Mouse (Mus musculus) ZHBTc4 (cell line): Measurements from ENCODE around the gene Ncoa3.

Source experiments
- DNase-seq: peaks from one replicate; pipeline ENCODE4 v3.0.0-alpha.2; 2011; ENCODE audit warnings: low read depth, low spot score

Ncoa3 gene

DNA sequence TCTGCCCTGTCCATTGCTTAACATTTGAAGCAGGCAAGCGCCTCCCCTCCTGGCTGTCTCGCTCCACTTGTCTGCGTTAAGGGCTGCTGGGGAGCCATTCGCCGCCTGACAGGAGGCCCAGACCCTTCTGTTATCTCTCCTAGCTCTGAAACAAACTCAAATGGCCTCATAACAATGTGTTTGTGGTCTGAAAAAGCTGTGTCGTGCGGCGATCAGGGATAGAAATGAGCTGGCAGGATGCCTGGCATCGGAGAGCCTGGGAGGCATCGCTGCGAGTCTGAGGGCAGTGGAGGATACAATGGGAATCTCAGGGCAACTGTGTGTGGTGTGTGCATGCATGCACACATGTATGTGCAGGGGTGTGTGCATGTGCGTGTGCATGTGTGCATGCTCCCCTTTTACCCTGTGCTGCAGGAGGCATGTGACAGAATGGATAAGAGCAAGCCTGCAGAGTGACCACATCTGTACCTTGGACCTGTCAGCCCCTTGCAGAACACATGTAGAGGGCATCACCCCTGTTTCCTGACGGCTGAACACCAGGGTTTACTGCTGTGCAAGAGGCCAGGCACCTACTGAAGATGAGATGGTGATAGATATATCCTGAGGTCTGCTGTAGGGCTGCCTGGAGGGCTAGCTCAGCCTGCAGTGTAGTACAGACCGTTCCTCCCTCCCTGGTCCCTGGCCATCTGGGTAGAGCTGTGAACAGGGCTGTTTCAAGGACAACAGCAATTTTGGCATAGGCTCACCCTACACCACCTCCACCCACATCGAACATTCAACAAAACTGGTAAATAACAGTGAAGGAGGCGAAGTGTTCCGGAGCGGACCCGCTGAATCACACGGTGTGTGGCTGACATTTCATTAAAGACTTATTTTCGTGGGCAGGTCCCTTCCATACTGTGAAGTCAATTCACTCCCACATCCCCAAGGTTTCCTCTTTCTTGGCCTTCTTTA is 108.2 kb downstream of the Ncoa3 start:
- no peak for DNase-seq

DNA sequence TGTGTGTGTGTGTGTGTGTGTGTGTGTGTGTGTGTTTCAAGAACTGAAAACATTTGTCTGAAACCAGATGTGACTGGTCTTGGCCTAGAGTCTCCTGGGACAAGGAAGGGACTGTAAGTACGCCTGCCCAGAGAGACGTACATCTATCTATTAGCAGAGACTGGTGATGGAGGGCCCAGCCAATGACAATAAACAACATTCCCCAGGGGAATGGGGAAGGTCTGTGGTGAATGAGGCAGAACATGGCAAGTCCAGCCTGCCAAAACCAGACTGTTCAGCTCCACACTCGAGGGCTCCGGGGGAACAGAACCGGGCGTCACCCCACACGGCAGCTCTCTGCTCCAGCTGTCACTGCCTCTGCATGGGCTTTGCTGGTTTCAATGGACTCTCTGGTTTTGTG is 110.5 kb downstream of the Ncoa3 start:
- DNase-seq, result no peak

DNA sequence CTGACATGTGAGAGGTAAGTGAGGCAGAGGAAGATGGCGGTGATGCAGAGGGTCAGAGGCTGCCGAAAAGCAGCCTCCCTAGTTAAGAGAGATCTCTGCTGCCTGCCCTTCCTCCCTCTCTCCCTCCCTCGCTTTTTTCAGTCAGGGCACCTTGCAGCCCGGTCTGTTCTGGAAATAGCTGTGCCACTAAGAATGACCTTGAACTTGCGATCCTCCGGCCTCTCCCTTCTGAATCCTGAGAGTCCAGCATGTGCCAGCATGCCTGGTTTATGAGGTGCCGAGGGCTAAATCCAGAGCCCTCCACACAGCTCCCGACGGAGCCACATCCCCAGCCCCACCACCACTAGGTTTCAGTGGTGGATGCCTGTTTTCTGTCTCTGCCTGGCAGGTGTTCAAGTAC is 113.5 kb downstream of the Ncoa3 start:
- peak; percentile 25 for DNase-seq

DNA sequence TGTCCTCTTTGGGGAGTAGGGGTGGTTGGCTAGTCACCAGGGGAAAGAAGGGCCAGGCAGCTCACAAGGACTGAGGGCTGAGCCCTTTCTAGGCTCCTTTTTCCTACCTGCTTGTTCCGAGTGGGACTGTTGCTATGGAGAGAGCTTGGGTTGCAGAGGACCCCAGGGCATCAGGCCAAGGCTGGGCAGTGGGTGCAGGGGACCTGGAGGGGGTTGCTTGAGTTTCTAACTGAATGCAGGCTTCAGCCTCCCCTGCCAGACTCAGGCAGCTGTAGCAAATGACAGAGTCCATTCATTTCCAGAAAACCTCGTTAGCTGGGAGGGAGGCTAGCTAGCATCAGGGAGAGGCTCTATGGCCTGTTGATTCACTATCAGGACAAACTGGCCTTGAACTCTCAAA is 114.2 kb downstream of the Ncoa3 start:
- DNase-seq, result no peak

DNA sequence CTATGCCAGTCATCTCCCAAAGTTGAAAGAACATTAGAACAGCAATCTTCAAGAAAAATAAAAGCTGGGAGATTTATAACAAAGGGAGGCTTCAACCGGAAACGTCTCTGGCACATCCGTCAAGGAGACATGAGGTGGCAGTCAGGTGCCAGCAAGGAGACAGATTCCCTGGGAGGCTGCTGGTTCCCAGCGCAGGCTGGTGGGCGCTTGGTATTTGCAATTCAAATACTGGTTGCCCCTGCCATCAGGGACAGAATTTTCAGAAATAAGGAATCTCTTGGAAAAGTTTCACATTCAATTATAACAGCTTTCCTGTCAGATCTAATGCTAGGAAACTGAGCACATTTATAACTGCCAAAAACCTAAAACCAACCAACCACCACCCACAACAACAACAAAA is 115.5 kb downstream of the Ncoa3 start:
- DNase-seq, result no peak

DNA sequence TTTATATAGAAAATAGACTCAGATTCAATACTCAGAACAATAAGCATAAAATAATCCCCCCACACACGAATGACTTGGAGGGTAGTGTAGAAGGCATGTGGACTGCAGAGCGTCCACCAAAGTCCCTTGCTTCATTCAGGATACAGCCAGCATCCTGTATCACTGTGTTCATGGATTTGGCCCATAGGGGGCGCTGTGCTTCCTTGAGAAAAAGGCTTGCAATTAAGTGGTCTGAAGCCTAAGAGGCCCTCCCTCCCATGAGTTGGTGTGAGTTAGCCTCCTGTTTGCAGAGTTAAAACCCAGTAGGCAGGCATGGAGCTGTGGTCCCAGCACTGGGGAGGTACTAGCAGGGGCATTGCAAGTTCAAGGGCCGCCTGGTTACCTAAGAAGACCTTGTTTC is 115.9 kb downstream of the Ncoa3 start:
- DNase-seq, result peak; percentile 87

DNA sequence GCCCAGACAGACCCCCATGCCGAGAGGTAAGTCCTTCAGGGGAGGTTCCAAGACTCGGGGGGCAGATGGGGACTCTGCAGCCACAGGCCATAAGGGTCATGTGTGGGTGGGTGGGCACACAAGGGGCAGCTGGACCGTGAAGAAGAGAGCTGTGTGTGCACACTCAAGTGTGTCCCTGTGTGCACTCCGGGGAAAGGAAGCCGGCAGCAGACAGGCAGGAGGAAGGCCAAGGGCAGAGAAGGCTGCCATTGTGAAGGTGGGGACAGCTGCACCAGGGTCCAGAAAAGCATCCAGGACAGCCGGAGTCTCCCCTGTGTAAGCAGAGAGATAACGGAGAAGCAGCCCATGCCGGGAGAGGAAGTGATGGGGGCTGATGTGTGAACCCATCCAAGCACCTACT is 118.3 kb downstream of the Ncoa3 start:
- no peak for DNase-seq

DNA sequence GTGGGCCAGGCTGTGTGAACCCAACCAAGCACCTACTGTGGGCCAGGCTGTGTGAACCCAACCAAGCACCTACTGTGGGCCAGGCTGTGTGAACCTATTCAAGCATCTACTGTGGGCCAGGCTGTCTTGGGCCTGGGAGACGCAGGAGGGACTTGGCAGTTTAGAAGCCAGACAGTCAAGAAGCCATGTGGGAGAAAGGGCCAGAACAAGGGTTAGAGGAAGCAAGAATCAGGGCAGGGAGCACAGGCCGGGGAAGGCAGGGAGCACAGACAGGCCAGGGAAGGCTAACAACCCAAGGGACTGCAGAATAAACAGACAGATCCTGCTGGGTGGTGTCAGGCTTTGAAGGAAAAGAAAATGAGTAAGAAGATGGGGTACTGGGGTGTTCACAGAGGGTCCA is 118.8 kb downstream of the Ncoa3 start:
- no peak for DNase-seq

DNA sequence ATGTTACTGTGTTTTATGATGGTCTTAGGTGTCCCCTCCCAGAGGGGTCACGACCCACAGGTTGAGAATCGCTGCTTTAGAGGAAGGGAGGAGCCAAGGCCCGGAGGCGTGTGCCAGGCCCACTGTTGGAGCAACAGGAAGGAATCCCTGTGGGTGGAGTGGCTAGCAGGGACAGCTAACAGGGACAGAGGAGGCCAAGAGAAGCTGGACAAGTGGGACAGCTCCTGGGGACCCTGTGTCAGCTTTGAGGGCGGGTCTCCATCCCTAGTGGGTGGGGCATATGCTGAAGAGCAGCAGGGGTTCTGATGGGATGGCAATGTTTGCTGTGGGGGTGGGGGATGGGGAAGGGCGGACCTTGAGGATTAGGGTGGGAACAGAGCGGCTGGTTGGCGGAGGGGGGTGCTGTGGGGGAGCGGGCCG is 119.4 kb downstream of the Ncoa3 start:
- peak; percentile 60 for DNase-seq

DNA sequence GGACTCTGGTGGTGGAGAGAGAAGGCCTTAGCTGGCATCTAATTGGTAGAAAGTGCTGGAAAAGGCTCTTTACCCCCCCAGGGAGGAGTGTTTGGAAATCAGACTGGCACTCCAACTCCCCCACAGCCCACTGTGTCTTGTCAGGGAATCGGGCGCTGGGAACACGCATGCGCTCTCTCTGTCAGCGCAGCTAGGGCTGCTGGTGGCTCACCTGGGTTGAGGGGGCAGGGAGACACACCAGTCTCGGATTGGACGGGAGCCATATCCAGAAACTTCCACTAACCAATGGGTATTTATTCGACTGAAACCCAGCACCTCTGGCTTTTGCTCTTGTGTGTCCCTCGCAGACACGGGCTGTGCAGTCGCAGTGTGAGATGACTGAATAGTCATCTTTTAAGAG is 120.5 kb downstream of the Ncoa3 start:
- DNase-seq, result no peak

DNA sequence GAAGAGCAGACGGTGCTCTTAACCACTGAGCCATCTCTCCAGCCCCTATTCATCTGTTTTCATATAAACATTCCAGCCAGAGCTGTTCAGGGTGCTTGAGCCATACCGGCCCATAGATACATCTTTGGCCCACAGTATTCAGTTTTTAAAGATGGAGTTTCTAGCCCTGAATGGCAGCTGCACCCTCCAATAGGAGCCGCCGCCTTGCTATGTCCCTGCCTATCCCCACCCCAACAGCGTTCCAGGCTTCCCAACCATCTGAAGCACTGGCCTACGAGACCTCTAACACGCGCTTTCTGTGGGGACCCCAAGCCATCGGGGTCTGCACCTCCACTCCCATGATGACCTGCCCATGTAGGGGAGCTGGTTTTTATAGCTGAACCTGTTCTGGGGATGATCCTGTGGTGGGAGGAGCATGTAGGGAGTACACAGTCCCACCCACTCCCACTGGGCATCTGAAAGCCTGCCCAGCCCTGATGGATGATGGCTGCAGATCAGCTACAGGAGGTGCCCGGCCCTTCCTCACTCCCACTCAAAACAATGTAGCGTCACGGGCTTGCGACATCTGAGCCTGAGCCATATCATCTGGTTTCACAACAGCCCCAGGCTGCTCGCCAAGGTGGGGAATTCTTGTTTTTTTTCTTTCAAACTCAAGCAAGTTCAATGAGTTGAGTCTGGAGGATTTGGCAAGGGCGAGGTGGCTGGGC is 123.3 kb downstream of the Ncoa3 start:
- peak; percentile 74 for DNase-seq

DNA sequence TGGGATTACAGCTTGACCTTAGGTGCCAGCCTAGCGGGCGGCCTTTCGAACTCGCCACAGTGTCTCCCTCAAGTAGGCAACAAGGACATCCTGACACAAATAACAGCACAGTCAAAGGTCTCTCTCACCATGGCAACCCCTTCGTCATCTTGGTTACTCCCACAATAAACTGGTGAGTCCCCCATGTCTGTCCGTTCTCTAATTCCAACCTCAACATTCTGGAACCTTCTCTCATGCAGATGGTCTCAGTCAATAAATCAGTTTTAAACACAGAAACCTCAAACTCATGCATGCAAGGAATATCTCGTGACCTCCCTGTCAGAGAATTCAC is 123.8 kb downstream of the Ncoa3 start:
- DNase-seq, result no peak

DNA sequence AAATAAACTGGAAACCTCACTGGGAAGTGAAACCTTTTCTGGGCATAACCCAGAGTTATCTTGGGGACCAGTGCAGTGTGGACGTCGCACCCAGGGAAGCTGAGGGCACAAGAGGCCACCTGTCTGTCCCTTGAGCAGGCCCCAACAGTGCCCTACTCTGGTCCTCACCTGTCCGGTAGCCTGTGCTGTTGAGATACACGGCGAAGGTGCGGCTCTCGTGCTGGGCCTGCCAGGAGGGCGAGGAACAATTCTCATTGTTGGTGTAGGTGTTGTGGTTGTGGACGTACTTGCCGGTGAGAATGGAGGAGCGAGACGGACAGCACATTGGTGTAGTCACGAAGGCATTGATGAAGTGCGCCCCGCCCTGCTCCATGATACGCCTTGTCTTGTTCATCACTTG is 124.3 kb downstream of the Ncoa3 start:
- no peak for DNase-seq

DNA sequence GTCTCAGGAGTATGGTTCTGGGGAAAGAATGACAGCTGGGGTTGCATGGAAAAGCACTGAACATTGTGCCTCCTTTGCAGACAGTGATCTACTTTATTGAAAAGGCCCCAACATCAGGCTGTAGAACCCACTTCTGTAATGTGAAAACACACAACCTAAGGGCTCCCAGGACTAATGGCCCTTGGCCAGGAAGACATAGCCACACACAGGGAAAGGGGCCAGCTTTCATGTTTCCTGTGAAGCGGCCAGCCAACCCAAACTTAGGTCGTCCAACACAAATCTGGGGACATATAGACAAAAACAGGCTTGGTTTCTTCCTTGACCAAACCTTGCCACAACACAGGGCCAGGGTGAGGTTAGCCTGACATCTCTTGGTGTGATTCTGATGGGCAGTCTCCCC is 127.6 kb downstream of the Ncoa3 start:
- DNase-seq, result no peak

DNA sequence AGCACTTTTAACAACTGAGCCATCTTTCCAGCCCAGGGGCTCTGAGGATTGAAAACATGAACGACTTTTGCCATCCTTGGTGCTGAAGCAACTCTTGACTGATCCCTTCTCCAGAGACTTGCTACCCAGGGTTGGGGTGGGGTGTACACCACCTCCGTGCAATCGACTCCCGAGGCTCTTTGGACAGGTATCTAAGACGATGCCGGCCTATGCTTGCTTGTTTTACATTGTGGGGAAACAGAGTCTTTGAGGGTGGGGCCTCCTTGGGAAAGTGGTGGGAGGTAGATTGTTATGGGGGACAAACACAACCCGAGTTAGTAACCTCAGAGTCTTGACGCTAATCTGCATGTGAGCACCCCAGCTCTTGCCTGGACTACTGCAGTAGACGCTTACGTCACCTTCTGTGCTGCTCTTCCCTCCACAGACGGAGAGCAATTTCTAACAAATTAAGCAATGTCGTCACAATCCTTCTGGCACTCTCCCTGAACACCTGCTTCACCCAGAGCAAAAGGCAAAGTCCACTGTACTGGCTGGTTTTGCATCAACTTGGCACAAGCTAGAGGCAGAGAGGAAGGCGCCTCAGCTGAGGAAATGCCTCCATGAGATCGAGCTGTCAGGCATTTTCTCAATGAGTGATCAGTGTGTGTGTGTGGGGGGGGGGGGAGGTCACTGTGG is 129.4 kb downstream of the Ncoa3 start:
- DNase-seq, result no peak

DNA sequence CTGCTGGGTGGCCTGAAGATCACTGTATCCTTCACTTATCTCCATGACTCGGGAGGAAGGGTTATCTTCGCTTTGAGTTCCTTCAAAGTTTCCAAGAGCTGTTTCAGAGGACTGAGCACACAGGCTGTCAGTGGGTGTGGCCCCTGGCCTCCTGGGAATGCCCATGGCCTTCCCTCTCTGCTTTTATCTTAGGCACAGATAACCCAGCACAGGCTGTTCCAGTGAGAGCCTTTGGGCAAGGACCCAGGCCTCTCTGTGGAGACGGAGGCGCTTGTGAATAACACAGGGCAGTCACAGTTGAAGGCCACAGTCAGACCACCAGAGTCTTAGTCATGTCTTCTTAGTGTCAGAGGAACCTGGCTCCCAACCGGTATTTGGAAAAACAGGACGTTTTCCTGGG is 130.3 kb downstream of the Ncoa3 start:
- no peak for DNase-seq
